ENCODE assay signal across 10 mouse cellular contexts in the genomic region with DNA sequence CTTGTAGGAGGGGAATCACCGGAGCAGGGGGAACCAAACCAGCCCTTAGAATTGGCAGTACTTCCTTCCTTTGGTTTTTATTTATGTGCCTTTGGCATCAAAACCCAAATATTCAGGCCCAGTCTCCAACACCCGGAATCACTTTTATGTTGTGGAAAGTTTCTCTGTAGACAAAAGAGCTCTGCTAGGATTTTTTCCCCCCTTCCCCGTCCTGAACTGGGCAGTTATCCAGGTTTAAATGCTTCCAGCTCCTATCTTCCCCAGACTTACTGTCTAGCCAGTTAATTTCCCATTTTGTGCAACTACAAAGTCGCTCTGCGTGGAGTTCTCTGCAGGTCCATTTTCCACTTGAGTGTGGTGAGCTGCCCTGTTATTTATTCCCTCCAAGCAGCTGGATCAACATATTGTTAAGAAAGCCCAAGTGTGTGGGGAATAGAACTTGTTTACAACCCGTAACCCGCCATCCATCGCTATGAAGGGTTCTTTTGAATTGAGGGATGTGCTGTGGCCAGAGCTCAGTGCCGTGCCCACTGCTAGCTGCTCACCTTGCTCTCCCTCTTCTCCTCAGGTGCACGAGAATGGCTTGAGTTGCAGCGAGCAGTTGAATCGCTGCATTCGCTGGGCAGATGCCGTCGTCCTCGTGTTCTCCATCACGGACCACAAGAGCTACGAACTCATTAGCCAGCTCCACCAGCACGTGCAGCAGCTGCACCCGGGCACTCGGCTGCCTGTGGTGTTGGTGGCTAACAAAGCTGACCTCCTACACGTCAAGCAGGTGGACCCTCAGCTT. TPM values are rescaled to one million over a fixed set of nuclear protein-coding genes. Genes with fewer than 3 reads are reported as not detected.
DNase-seq lines count a peak whose midpoint lies in the region; ATAC-seq and TF ChIP-seq lines count a peak whose summit lies in the region.
"Had no signal": no experiment of that assay in that cellular context is flagged by ENCODE, and none has a peak within 500 bp of the region (broad histone marks: within the 10 kb centered on the region; RNA-seq: fewer than 3 reads in every experiment).

No protein-coding gene starts in this region.

- ATAC-seq in midbrain, embryonic 12.5 days (ENCODE audit: low FRiP score, low read depth): no peak
- no peak for ATAC-seq in midbrain, embryonic 16.5 days
- ATAC-seq in intestine, embryonic 16.5 days: no peak

- H3K9me3 ChIP-seq in midbrain, embryonic 12.5 days: no peaks in the 10 kb centered on the region
- H3K9me3 ChIP-seq in midbrain, embryonic 16.5 days (replicated peaks; ENCODE audit: control insufficient read depth, low read length, poor library complexity, severe bottlenecking): no peaks in the 10 kb centered on the region
- H3K9me3 ChIP-seq in intestine, embryonic 16.5 days (ENCODE audit: control insufficient read depth, low read length): no peaks in the 10 kb centered on the region

- no peak overlapping the region for H3K9ac ChIP-seq in midbrain, embryonic 12.5 days (replicated peaks)
- no peak overlapping the region for H3K9ac ChIP-seq in midbrain, embryonic 16.5 days (ENCODE audit: low read depth, low read length)
- peak overlapping the region; percentile 60 for H3K9ac ChIP-seq in intestine, embryonic 16.5 days (ENCODE audit: low read depth, low read length)

- H3K4me3 ChIP-seq in gastrocnemius, adult 2 months: peak overlapping the region; percentile 93
- no peak overlapping the region for H3K4me3 ChIP-seq in midbrain, embryonic 12.5 days
- H3K4me3 ChIP-seq in midbrain, embryonic 16.5 days (ENCODE audit: low read depth, low read length): no peak overlapping the region
- H3K4me3 ChIP-seq in intestine, embryonic 16.5 days (ENCODE audit: low read length): peak overlapping the region; percentile 30

- H3K4me2 ChIP-seq in midbrain, embryonic 12.5 days (replicated peaks): peak overlapping the region; percentile 15; the same call in 1 of the 2 replicates
- H3K4me2 ChIP-seq in midbrain, embryonic 16.5 days (ENCODE audit: low read length): no peak overlapping the region
- peak overlapping the region; percentile 99 for H3K4me2 ChIP-seq in intestine, embryonic 16.5 days (ENCODE audit: low read depth, low read length)

- no peak for DNase-seq in gastrocnemius, adult 2 months
- DNase-seq in gastrocnemius, postnatal 36 days: no peak
- no peak for DNase-seq in frontal cortex, postnatal 14 days (ENCODE audit: low spot score in 2 of 2)
- DNase-seq in gastrocnemius, postnatal 4 days (ENCODE audit: low spot score in 2 of 2): no peak
- DNase-seq in right cerebral cortex, adult 18-20 months: no peak
- DNase-seq: adrenal gland, postnatal 25 days; B cell, adult 2 months had no signal

- H3K27ac ChIP-seq in gastrocnemius, adult 2 months: peak overlapping the region; percentile 82
- H3K27ac ChIP-seq in midbrain, embryonic 12.5 days (replicated peaks): no peak overlapping the region
- H3K27ac ChIP-seq in midbrain, embryonic 16.5 days (ENCODE audit: low read length): no peak overlapping the region
- peak overlapping the region; percentile 51; the same call in 1 of the 2 replicates for H3K27ac ChIP-seq in intestine, embryonic 16.5 days (ENCODE audit: low read length)

- no peak for TF ChIP-seq CTCF in gastrocnemius, adult 2 months (IDR thresholded peaks at IDR 0.05)

- peaks cover 6% of the 10 kb centered on the region; the same call in 1 of the 2 replicates for H3K36me3 ChIP-seq in midbrain, embryonic 12.5 days
- no peaks in the 10 kb centered on the region for H3K36me3 ChIP-seq in midbrain, embryonic 16.5 days (ENCODE audit: control insufficient read depth, insufficient read depth, low read length)
- H3K36me3 ChIP-seq in intestine, embryonic 16.5 days (ENCODE audit: control insufficient read depth, insufficient read depth, low read length): peaks cover 12% of the 10 kb centered on the region

- H3K4me1 ChIP-seq in midbrain, embryonic 12.5 days: peaks cover 34% of the 10 kb centered on the region
- peaks cover 23% of the 10 kb centered on the region for H3K4me1 ChIP-seq in midbrain, embryonic 16.5 days (ENCODE audit: control insufficient read depth, insufficient read depth, low read length)
- H3K4me1 ChIP-seq in intestine, embryonic 16.5 days (ENCODE audit: control insufficient read depth, insufficient read depth, low read length): peaks cover 37% of the 10 kb centered on the region

- intact Hi-C loops in gastrocnemius, adult 2 months (cut with DNase I): loop anchor here (5.0 kb wide), 3 partner anchors 80 to 130 kb away; a partner anchor contains a TSS
- intact Hi-C loops in gastrocnemius, postnatal 36 days (cut with DNase I): loop anchor here (5.0 kb wide), 2 partner anchors 80 to 105 kb away; no protein-coding TSS in a partner anchor

- WGBS in midbrain, embryonic 12.5 days: 87% methylated on average over 22 of the region's 22 CpGs
- 75% methylated on average over 22 of the region's 22 CpGs for WGBS in midbrain, embryonic 16.5 days
- WGBS in intestine, embryonic 16.5 days: 68% methylated on average over 22 of the region's 22 CpGs

- peaks cover 11% of the 10 kb centered on the region for H3K27me3 ChIP-seq in midbrain, embryonic 12.5 days
- 0 out of 2 replicates have a peak, but pooled peaks cover 4% of the 10 kb centered on the region for H3K27me3 ChIP-seq in midbrain, embryonic 16.5 days (ENCODE audit: control insufficient read depth, insufficient read depth, low read depth, low read length)
- H3K27me3 ChIP-seq in intestine, embryonic 16.5 days (replicated peaks; ENCODE audit: control insufficient read depth, insufficient read depth, low read length): no peaks in the 10 kb centered on the region

RNA-seq across cellular contexts. Expression of a gene that starts 2.6 kb away (rescaled TPM):
- total RNA-seq in gastrocnemius, adult 2 months (2021): 1 to 10 TPM; 2.0 to 5.4 TPM
- total RNA-seq in gastrocnemius, postnatal 36 days (2021): 1 to 10 TPM; 2.4 to 4.0 TPM
- 26.5 and 31.3 TPM in 2 replicates for polyA plus RNA-seq in midbrain, embryonic 12.5 days (2016; fragmentation: Nextera tagmentation; extraction: Ambion mirVana)
- 11.3 and 12.4 TPM in 2 replicates for polyA plus RNA-seq in midbrain, embryonic 16.5 days (2015; fragmentation: Nextera tagmentation; extraction: Ambion mirVana)
- 31.5 and 37.6 TPM in 2 replicates for polyA plus RNA-seq in intestine, embryonic 16.5 days (2015; fragmentation: Nextera tagmentation; extraction: Ambion mirVana)
- total RNA-seq in gastrocnemius, postnatal 4 days (2021): 10 to 100 TPM; 11.7 to 15.1 TPM

Comparison
In these comparisons a context has a peak if more than half of its experiments do, and no peak if none do; other contexts are left out.
1. H3K27ac ChIP-seq: peak in gastrocnemius, adult 2 months (single experiment) and intestine, embryonic 16.5 days (single experiment); none in midbrain, embryonic 12.5 days (single experiment) and midbrain, embryonic 16.5 days (single experiment).
2. H3K4me3 ChIP-seq: peak in gastrocnemius, adult 2 months (single experiment) and intestine, embryonic 16.5 days (single experiment); none in midbrain, embryonic 12.5 days (single experiment) and midbrain, embryonic 16.5 days (single experiment).